Mouse (Mus musculus): Measurements from ENCODE around the gene Naa60.

Naa60 gene

GRCm38 (mm10) chr16:3885065-3885670 is 13.0 kb downstream of the Naa60 start:
- no peak for DNase-seq (ENCODE audit: low read depth, low spot score)

DNA sequence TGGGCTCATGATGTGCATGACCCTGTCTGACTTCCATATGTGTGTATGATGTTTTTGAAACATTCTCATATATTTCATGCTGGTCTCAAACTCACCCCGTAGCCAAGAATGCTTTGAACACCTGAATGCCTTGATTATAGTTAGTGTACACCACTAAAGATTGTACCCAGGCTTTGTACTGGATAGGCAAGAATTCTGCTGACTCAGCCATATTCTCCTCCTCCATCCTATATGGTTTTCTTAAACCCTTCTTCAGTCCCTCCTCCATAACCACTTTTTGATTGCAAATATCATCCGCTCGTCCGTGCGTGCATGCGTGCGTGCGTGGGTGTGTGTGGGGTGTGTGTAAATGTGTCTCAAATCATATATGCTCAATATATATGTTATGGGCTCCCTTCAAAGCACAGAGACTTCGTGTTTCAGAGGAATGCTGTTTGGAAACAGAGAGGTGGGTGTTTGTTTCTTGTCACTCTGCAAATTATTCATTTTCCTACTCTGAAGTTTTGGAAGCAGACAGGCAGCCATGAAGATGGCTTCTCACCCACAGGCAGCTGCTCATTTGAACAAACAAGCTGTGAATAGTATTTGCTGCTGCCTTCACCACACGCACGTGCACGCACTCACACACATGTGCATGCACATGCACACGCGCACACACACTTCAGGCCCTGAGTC is 19.6 kb downstream of the Naa60 start:
- DNase-seq (ENCODE audit: low read depth, low spot score) = no peak

- no peak for DNase-seq (ENCODE audit: low read depth, low spot score)
Observed at GRCm38 (mm10) chr16:3893739-3894138, 21.6 kb downstream of the Naa60 start.

- no peak for DNase-seq (ENCODE audit: low read depth, low spot score)
Observed at GRCm38 (mm10) chr16:3895173-3895792, 23.1 kb downstream of the Naa60 start.

DNA sequence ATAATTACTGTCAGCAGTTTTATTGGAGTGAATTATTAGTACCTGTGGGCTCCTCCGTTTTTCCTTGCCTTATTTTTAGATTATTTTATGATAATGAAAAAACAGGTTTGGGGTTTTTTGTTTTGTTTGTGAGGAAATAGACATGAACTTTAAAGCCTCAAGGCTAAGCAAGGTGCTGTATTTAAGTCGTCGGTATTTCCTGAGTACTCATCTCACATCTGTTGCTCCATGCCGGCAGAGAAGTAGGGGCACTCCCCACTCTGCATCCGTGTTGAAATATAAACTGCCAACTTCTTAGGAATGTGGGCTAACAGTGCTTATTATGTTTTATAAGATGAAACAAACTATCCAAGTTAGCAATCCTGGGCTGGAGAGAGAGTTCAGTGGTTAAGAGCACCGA is 23.9 kb downstream of the Naa60 start:
- DNase-seq (ENCODE audit: low read depth, low spot score) = no peak

- DNase-seq (ENCODE audit: low read depth, low spot score) = no peak
Observed at GRCm38 (mm10) chr16:3896553-3896952, 24.4 kb downstream of the Naa60 start.

DNA sequence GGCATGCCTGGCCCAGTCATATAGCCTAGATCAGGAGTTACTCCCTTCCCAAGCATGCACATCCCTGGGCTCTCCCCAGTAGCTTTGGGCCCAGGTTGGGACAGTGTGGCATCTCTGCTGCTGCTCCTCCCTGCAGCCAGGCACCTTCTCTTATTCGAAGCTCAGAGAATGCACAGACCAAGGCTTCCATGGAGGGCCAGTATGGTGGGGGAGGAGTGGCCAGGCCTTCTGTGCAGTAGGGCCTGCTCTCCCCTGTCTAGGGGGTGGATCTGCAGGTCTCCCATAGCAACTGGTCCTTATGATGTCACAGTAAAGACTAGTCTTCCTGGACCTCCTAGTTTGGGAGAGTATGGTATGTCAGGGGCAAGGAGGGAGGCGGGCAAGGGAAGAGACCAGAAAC is 35.3 kb downstream of the Naa60 start:
- no peak for DNase-seq (ENCODE audit: low read depth, low spot score)

- peak; percentile 85 for DNase-seq (ENCODE audit: low read depth, low spot score)
Observed at GRCm38 (mm10) chr16:3908537-3909111, 36.4 kb downstream of the Naa60 start, which contains the start of the genes 1700037C18Rik and Cluap1. 1700037C18Rik (minus strand) TSS chr16:3908689. Cluap1 (plus strand) TSS chr16:3908801.

- no peak for DNase-seq (ENCODE audit: low read depth, low spot score)
Observed at GRCm38 (mm10) chr16:3909118-3909517, 36.9 kb downstream of the Naa60 start.

- DNase-seq (ENCODE audit: low read depth, low spot score) = no peak
Observed at GRCm38 (mm10) chr16:3920756-3921155, 48.6 kb downstream of the Naa60 start.

DNA sequence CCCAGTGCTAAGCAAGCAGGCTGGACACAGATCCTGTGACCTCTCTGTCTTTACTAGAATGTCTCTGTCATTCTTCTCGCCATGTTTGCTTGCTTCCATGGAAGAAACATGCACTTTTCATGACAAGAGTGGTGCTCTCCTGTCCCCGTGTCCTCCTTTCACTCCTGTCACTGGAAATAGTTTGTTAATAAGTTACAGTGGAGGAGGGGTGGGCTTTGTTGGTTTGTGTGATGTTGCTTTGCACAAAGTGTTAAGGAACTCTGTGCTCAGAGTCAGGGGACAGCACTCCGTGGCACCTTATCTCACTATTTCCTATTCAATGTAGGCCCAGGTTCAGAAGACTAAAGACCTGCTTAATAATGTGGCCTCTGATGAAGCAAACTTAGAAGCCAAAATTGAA is 51.3 kb downstream of the Naa60 start:
- no peak for DNase-seq (ENCODE audit: low read depth, low spot score)

GRCm38 (mm10) chr16:3923966-3924365 is 51.8 kb downstream of the Naa60 start:
- DNase-seq (ENCODE audit: low read depth, low spot score) = no peak

DNA sequence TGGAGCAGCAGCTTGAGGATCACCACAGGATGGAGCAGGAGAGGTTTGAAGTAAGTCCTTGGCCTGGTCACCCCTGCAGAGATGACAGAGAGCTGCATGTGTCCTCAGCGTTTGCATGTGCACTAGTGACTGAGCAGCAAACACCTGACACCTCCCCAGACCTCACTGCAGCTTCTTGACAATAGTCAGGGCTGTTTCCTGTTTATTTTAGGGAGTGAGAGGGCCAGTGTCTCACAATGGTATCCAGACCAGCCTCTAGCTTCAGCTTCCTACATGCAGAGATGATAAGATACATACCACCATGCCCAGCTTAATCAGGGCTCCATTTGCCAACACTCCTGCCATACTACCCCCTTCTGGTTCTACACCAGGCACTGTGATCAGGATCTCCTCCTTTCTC is 56.4 kb downstream of the Naa60 start:
- no peak for DNase-seq (ENCODE audit: low read depth, low spot score)

DNA sequence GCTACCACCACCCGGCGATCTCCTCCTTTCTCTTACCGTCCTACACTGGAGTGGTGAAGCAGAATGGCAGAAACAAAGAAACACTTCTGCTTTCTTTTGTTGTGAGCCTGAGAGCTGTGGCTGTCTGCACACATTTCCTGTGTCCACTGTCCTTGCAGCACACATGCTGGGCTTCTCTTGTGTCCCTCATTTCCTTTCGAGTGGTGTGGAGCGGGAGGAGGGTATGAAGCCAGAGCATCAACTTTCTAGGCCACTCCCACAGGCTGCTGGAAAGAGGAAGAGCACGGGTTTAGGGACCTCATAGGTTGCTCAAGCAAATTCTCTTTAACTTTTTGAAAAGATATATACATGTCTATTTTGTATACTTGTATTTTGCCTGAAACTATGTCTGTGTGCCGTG is 57.0 kb downstream of the Naa60 start:
- DNase-seq (ENCODE audit: low read depth, low spot score) = no peak

DNA sequence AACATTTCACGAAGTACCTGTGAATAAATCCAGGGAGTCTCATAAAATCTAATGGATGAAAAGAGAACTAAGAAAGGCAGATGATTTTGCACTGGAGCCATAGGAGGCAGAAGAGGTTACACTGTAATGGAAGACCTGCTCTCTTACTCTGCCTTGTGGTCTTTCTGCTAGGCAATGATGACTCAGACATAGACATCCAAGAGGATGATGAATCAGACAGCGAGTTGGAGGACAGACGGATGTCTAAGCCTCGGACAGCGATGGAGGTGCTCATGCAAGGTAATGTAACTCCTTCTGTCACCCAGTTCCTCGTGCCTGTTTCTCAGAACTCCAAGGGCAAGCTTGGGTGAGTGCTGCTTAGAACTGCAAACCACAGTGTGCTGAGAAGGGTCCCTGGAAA is 61.4 kb downstream of the Naa60 start:
- no peak for DNase-seq (ENCODE audit: low read depth, low spot score)

- DNase-seq (ENCODE audit: low read depth, low spot score) = no peak
Observed at GRCm38 (mm10) chr16:3934091-3934490, 61.9 kb downstream of the Naa60 start.

DNA sequence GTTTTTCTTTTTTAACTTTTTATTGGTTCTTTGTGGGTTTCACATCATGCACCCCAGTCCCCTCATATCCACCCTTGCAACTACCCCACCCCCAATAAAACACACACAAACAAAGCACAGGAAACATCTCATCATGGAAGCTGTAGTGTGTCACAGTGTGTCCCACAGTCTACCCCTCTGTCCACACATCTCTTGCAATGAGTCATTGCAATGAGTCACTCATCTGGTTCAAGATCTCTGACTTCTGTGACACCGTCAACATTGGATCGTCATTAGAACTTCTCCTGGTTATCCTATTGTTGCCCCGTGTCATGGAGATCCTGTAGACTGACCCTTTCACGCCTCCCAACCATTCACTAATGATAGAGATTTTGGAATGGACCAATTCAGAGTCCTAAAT is 62.5 kb downstream of the Naa60 start:
- no peak for DNase-seq (ENCODE audit: low read depth, low spot score)

DNA sequence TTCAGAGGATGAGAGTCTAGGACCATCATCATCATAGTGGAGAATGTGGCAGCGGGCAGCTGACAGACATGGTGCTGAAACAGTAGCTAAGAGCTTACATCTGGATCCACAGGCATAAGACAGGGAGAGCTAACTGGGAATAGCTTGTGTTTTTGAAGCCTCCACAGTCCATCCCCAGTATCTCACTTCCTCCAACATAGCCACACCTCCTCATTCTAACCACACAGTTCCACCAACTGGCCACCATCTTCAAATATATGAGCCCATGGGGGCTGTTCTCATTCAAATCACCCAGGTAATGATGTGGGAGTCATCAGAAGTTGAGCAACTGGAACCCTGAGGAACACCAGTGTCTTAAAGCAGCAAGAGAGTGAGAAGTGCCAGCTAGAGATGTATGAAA is 79.0 kb downstream of the Naa60 start:
- no peak for DNase-seq (ENCODE audit: low read depth, low spot score)
